7 mouse cellular contexts compared by ENCODE assay signal in the genomic region with DNA sequence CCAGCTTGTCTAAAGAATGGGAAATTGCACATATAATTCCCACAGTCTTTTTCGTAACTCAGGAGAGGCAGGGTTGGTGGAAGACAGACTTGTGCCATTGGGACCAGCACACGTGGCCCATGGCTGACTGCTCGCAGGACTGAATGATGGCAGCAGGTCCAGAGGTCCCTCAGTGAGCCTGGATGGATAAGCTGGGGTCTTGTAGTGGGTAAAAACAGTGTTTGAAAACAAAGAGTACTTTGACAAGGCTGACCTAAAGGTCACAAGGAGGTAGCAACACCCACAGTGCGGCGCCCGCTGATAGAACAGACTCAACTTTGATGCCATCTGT. TPM values are rescaled to one million over a fixed set of nuclear protein-coding genes. Genes with fewer than 3 reads are reported as not detected.
DNase-seq lines count a peak whose midpoint lies in the region; ATAC-seq and TF ChIP-seq lines count a peak whose summit lies in the region.

No protein-coding gene starts in this region.

- H3K4me2 ChIP-seq in lung, embryonic 14.5 days, result peak overlapping the region; percentile 88
- peak overlapping the region; percentile 93 for H3K4me2 ChIP-seq in limb, embryonic 12.5 days

- TF ChIP-seq POLR2A in olfactory bulb, adult 2 months (IDR thresholded peaks at IDR 0.05; ENCODE audit: insufficient read depth, low read depth, low read length), result no peak

- H3K27me3 ChIP-seq in lung, embryonic 14.5 days (ENCODE audit: insufficient read depth, low read length), result no peaks in the 10 kb centered on the region
- H3K27me3 ChIP-seq in forebrain, embryonic 10.5 days (ENCODE audit: poor library complexity, severe bottlenecking), result no peaks in the 10 kb centered on the region
- H3K27me3 ChIP-seq in limb, embryonic 12.5 days, result no peaks in the 10 kb centered on the region

- ATAC-seq in lung, embryonic 14.5 days (ENCODE audit: insufficient read depth), result peak; percentile 30; the same call in 1 of the 2 replicates
- ATAC-seq in limb, embryonic 12.5 days (ENCODE audit: insufficient number of reproducible peaks, insufficient read depth, low FRiP score, low TSS enrichment, low read depth), result no peak

- no peaks in the 10 kb centered on the region for H3K9me3 ChIP-seq in lung, embryonic 14.5 days (ENCODE audit: low read depth, low read length)
- H3K9me3 ChIP-seq in forebrain, embryonic 10.5 days, result no peaks in the 10 kb centered on the region
- H3K9me3 ChIP-seq in limb, embryonic 12.5 days, result no peaks in the 10 kb centered on the region

- H3K27ac ChIP-seq in lung, embryonic 14.5 days (ENCODE audit: low read depth), result peak overlapping the region; percentile 72; the same call in 1 of the 2 replicates
- peak overlapping the region; percentile 90 for H3K27ac ChIP-seq in forebrain, embryonic 10.5 days
- no peak overlapping the region for H3K27ac ChIP-seq in limb, embryonic 12.5 days
- peak overlapping the region; percentile 81; the same call in 1 of the 2 replicates for H3K27ac ChIP-seq in olfactory bulb, adult 2 months (ENCODE audit: insufficient read depth, low read depth, low read length)

- H3K36me3 ChIP-seq in lung, embryonic 14.5 days (ENCODE audit: insufficient read depth), result peaks cover 11% of the 10 kb centered on the region; the same call in 1 of the 2 replicates
- H3K36me3 ChIP-seq in forebrain, embryonic 10.5 days (replicated peaks), result peaks cover 22% of the 10 kb centered on the region
- H3K36me3 ChIP-seq in limb, embryonic 12.5 days, result peaks cover 21% of the 10 kb centered on the region

- WGBS in lung, embryonic 14.5 days, result 73% methylated on average over 6 of the region's 6 CpGs
- 77% methylated on average over 6 of the region's 6 CpGs for WGBS in forebrain, embryonic 10.5 days
- 87% methylated on average over 6 of the region's 6 CpGs for WGBS in limb, embryonic 12.5 days
- WGBS in olfactory bulb, adult 2 months, result 68% methylated on average over 6 of the region's 6 CpGs

- TF ChIP-seq CTCF in lung, embryonic 14.5 days (IDR thresholded peaks at IDR 0.05; ENCODE audit: low read depth), result no peak
- no peak for TF ChIP-seq CTCF in olfactory bulb, adult 2 months (IDR thresholded peaks at IDR 0.05; ENCODE audit: insufficient read depth, low read depth, low read length)

- H3K4me1 ChIP-seq in lung, embryonic 14.5 days (ENCODE audit: insufficient read depth), result peaks cover 15% of the 10 kb centered on the region
- peaks cover 21% of the 10 kb centered on the region for H3K4me1 ChIP-seq in forebrain, embryonic 10.5 days
- peaks cover 18% of the 10 kb centered on the region for H3K4me1 ChIP-seq in limb, embryonic 12.5 days (replicated peaks)
- peaks cover 14% of the 10 kb centered on the region for H3K4me1 ChIP-seq in olfactory bulb, adult 2 months (ENCODE audit: control insufficient read depth, insufficient read depth, low read length)

- peak overlapping the region; percentile 80 for H3K9ac ChIP-seq in lung, embryonic 14.5 days
- peak overlapping the region; percentile 78 for H3K9ac ChIP-seq in limb, embryonic 12.5 days (replicated peaks)

- no peak for DNase-seq in lung, embryonic 14.5 days
- no peak for DNase-seq in lung, postnatal 25 days (ENCODE audit: low spot score)
- DNase-seq in forebrain, embryonic 10.5 days (ENCODE audit: extremely low spot score, low spot score), result no peak
- DNase-seq in cerebellum, postnatal 4 days (ENCODE audit: low spot score in 2 of 2), result no peak
- no peak for DNase-seq in layer of hippocampus, adult 18-20 months (ENCODE audit: low spot score in 2 of 2)

- H3K4me3 ChIP-seq in lung, embryonic 14.5 days (ENCODE audit: low read depth, low read length), result peak overlapping the region; percentile 85
- H3K4me3 ChIP-seq in forebrain, embryonic 10.5 days, result peak overlapping the region; percentile 88
- H3K4me3 ChIP-seq in limb, embryonic 12.5 days (replicated peaks), result peak overlapping the region; percentile 82
- peak overlapping the region; percentile 77 for H3K4me3 ChIP-seq in olfactory bulb, adult 2 months (ENCODE audit: insufficient read depth, low read depth, low read length)

RNA-seq across cellular contexts. Expression of gene Ciao2b, which starts 0.5 kb away (rescaled TPM):
- 88.3 and 88.4 TPM in 2 replicates for polyA plus RNA-seq in lung, embryonic 14.5 days (2014; fragmentation: Nextera tagmentation; extraction: Ambion mirVana)
- 97.5 and 102 TPM in 2 replicates for polyA plus RNA-seq in forebrain, embryonic 10.5 days (2016; fragmentation: Nextera tagmentation; extraction: Ambion mirVana)
- polyA plus RNA-seq in limb, embryonic 12.5 days (2016; fragmentation: Nextera tagmentation; extraction: Ambion mirVana), result 88.6 and 90.2 TPM in 2 replicates
- not detected in 2 replicates for polyA plus RNA-seq in olfactory bulb, adult 2 months (2012; ENCODE audit: insufficient read depth, insufficient read length, low replicate concordance, missing spikeins)
- 10 to 100 TPM; 24.6 to 31.6 TPM for total RNA-seq in layer of hippocampus, adult 18-20 months (2021)

RNA-seq across cellular contexts. Expression of gene Rrad, which starts 11.2 kb away (rescaled TPM):
- polyA plus RNA-seq in lung, embryonic 14.5 days (2014; fragmentation: Nextera tagmentation; extraction: Ambion mirVana), result 10.1 and 14.1 TPM in 2 replicates
- polyA plus RNA-seq in forebrain, embryonic 10.5 days (2016; fragmentation: Nextera tagmentation; extraction: Ambion mirVana), result 1.1 and 1.5 TPM in 2 replicates
- polyA plus RNA-seq in limb, embryonic 12.5 days (2016; fragmentation: Nextera tagmentation; extraction: Ambion mirVana), result 10.4 and 11.2 TPM in 2 replicates
- polyA plus RNA-seq in olfactory bulb, adult 2 months (2012; ENCODE audit: insufficient read depth, insufficient read length, low replicate concordance, missing spikeins), result not detected in 2 replicates
- 1 to 10 TPM in 1 of 2 experiments, under 1 TPM in 1; 0.89 to 2.0 TPM for total RNA-seq in layer of hippocampus, adult 18-20 months (2021)

RNA-seq across cellular contexts. Expression of gene Cdh16, which starts 18.1 kb away (rescaled TPM):
- 32.2 and 33.7 TPM in 2 replicates for polyA plus RNA-seq in lung, embryonic 14.5 days (2014; fragmentation: Nextera tagmentation; extraction: Ambion mirVana)
- polyA plus RNA-seq in forebrain, embryonic 10.5 days (2016; fragmentation: Nextera tagmentation; extraction: Ambion mirVana), result not detected in 2 replicates
- not detected in 2 replicates for polyA plus RNA-seq in limb, embryonic 12.5 days (2016; fragmentation: Nextera tagmentation; extraction: Ambion mirVana)
- polyA plus RNA-seq in olfactory bulb, adult 2 months (2012; ENCODE audit: insufficient read depth, insufficient read length, low replicate concordance, missing spikeins), result not detected in 2 replicates
- not detected for total RNA-seq in layer of hippocampus, adult 18-20 months (2021)

RNA-seq across cellular contexts. Expression of gene Pdp2, which starts 51.0 kb away (rescaled TPM):
- 10.3 and 11.0 TPM in 2 replicates for polyA plus RNA-seq in lung, embryonic 14.5 days (2014; fragmentation: Nextera tagmentation; extraction: Ambion mirVana)
- polyA plus RNA-seq in forebrain, embryonic 10.5 days (2016; fragmentation: Nextera tagmentation; extraction: Ambion mirVana), result 14.2 and 14.6 TPM in 2 replicates
- 13.3 and 14.7 TPM in 2 replicates for polyA plus RNA-seq in limb, embryonic 12.5 days (2016; fragmentation: Nextera tagmentation; extraction: Ambion mirVana)
- polyA plus RNA-seq in olfactory bulb, adult 2 months (2012; ENCODE audit: insufficient read depth, insufficient read length, low replicate concordance, missing spikeins), result not detected in 2 replicates
- total RNA-seq in layer of hippocampus, adult 18-20 months (2021), result 1 to 10 TPM; 7.1 to 8.4 TPM

Comparison
In these comparisons a context has a peak if more than half of its experiments do, and no peak if none do; other contexts are left out.
1. RNA of gene Ciao2b, which starts 0.5 kb away (polyA plus RNA-seq): 97.5 to 102 TPM in forebrain, embryonic 10.5 days, 88.6 to 90.2 TPM in limb, embryonic 12.5 days and 88.3 to 88.4 TPM in lung, embryonic 14.5 days; not detected in olfactory bulb, adult 2 months; every median in the first group is over 10 times any median in the second.
2. RNA of gene Cdh16, which starts 18.1 kb away (polyA plus RNA-seq): 32.2 to 33.7 TPM in lung, embryonic 14.5 days; not detected in forebrain, embryonic 10.5 days, not detected in limb, embryonic 12.5 days and not detected in olfactory bulb, adult 2 months; every median in the first group is over 10 times any median in the second.
3. Peak in every context shown above with its lines, with median percentiles within 50 percentile points of each other: H3K4me3 ChIP-seq.